Mouse (Mus musculus) lung, adult 10 weeks (tissue): ENCODE measurements around the gene Pla2g4e. TPM values are rescaled to one million over a fixed set of nuclear protein-coding genes. Genes with fewer than 3 reads are reported as not detected.

Experiments
- polyA plus RNA-seq: library from polyadenylated mRNA; stranded (reverse); fragments of 350-450 nt; fragmentation: Illumina TruSeq; extraction: RNeasy Lipid Tissue Mini Kit (QIAGEN cat#74804); gene quantifications from one replicate; pipeline ENCODE4 v1.2.3, GENCODE M21; 2014; ENCODE audit warnings: low read depth, low replicate concordance; ENCODE audit not compliant: insufficient read depth

The Pla2g4e gene
- not detected for polyA plus RNA-seq

DNA sequence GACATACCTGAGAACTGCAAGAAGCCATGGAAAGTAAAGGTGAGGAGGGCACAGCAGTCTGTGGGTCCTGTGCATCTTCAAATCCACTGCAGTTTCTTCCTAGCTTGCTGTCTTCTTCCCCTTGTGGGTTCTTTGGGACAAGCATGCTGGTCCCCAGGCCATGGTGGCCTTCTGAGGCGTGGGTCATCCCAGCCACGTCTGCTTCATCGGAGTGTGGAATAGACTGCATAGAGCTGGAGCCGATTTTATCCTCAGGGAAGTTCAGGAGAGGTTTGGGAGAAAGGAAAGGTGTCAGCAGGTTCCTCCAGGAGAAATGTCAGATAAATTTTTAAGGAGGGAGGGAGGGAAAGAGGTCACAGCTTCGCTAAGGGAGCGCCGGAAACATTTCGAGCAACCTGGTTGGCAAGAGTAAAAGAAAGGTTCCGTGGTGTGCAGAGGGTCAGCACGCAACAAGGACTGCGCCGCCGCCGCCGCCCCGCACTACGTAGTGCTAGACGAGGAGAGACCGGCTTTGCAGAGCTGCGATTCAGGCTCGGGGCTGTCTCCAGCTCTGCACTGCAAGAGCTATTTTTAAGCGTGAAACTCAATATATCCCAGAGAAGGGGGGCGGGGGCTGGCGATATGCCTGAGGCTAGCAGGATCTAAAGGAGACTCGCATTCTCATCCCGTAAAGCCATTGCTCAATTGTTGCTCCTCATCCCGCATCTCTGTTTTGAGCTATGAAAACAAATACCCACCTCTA lies at the start of gene Pla2g4e:
TSS of gene Pla2g4e (minus strand) at position 657 of the 742 bp plus-strand sequence.

DNA sequence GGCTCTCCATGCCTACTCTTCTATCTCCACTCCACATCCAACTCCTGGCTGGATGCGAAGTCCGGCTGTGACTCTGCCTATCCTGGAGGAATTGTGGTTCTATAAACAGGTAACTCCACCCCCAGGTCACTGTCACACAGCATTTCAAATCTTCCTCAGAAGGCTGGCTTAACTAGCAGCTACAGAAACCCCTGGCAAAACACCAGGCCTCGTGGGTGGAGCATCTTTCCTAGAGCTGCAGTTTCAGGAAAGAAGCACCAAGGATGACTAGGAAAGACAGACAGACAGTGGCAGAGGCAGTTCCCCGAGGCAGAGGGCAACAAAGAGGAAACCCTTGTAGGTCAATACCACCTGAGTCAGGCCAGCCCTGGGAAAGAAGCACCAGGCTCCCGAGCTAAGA lies 43.9 kb upstream of the Pla2g4e start, which contains the start of gene Pla2g4d:
TSS of gene Pla2g4d (minus strand) at position 203 of the 400 bp plus-strand sequence.

DNA sequence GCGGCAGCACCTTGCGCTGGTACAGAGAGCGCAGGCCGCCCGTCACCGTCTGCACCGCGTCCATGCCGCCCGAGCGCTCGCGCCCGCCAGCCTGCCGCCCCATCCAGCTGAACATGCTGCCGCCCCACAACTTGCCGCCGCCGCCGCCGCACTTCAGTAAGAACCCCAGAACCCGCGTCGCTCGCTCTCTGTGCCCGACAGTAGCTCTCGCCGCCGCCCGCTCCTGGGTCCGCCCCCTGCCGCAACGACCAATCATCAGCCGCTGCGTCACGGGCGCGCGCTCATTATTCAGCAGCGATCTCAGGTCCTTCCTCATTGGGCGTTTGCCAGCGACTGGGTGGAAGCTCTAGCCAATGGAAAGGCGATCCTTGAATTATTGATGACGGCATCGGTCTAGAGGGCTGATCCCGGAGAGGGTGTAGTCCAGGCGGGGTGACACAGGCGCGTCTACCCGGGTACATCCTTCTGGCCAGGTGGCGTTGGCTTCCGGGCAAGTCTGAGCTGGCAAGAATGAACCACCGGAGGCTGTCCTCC lies 90.7 kb downstream of the Pla2g4e start, which contains the start of gene Ehd4:
TSS of gene Ehd4 (minus strand) at position 246 of the 534 bp plus-strand sequence.

Other genes starting within 250 kb of the Pla2g4e start
- 6.3 TPM for gene Jmjd7, start 217.9 kb downstream of the Pla2g4e start, polyA plus RNA-seq
- gene Gm28042, start 217.8 kb downstream of the Pla2g4e start, polyA plus RNA-seq: 0.90 TPM
- gene Pla2g4b, start 211.9 kb downstream of the Pla2g4e start, polyA plus RNA-seq: 0.72 TPM
- gene Ehd4, start 90.7 kb downstream of the Pla2g4e start, polyA plus RNA-seq: 163 TPM
- not detected for gene Pla2g4d, start 43.9 kb upstream of the Pla2g4e start, polyA plus RNA-seq
- 1.5 TPM for gene Pla2g4f, start 68.8 kb upstream of the Pla2g4e start, polyA plus RNA-seq
- gene Vps39, start 107.8 kb upstream of the Pla2g4e start, polyA plus RNA-seq: 12.2 TPM
- 5.6 TPM for gene Ganc, start 158.6 kb upstream of the Pla2g4e start, polyA plus RNA-seq
- 20.3 TPM for gene Tmem87a, start 158.8 kb upstream of the Pla2g4e start, polyA plus RNA-seq
- gene Capn3, start 210.7 kb upstream of the Pla2g4e start, polyA plus RNA-seq: 0.68 TPM